Mouse (Mus musculus): ENCODE results near the gene Gipc2. TPM values are rescaled to one million over a fixed set of nuclear protein-coding genes. Genes with fewer than 3 reads are reported as not detected.

Gene Gipc2
- polyA plus RNA-seq, 1 experiment: 9.7 TPM

DNA sequence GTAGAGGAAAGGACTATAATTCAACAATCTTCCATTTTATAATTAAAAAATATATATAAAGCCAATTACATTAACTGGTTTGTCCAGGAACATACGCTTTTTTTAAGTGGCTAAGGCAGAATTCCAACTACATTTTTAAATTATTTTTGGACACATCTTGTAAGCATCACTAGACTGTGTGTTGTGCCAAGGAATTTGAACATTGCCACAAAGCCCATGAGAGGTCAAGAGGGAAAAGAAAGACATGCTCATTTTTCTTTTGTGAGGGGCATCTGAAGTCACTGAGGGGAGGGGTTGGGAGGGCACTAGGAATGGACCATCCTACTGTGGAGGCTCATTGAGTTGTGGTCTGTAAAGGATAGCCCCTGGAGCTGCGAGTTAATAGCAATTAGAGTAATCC, 97.0 kb downstream of the Gipc2 start:
- Histone ChIP-seq H3K27ac (ENCODE audit: insufficient read depth, low read length) (no peak overlapping the region), H3K4me3 (replicated peaks; ENCODE audit: insufficient read depth, low read depth, low read length) (no peak overlapping the region), H3K4me1 (ENCODE audit: control insufficient read depth, insufficient read depth, low read length) (no peaks in the 10 kb centered on the region), H3K27me3 (ENCODE audit: control insufficient read depth, insufficient read depth, low read length) (no peaks in the 10 kb centered on the region; the same call in none of the 2 replicates)
- 66% methylated on average over 2 of the region's 2 CpGs for WGBS
- DNase-seq: no peak
- TF ChIP-seq CTCF (IDR thresholded peaks at IDR 0.05; ENCODE audit: borderline replicate concordance, insufficient read depth, low read depth, low read length) (no peak), POLR2A (IDR thresholded peaks at IDR 0.05; ENCODE audit: borderline replicate concordance, insufficient read depth, low read length) (no peak)

DNA sequence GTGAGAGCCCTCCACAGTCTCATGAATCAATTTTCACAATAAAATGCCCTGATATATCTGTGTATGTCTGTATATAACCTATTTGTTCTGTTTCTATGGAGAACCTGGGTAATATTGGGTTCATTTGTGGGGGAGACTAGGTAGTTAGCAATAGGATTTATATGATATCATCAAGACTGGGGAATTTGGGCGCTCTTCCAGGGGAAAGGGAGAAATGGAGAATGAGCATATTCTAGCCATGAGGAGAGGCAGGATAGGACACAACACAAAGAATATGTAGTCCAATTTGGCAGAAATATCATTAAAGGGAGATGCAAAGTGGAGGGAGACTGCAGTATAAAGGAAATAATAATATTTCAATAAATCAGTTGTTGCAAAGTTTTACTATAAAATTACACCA, 97.7 kb downstream of the Gipc2 start:
- WGBS: 100% methylated on average over 1 of the region's 1 CpGs
- H3K4me1 ChIP-seq (ENCODE audit: control insufficient read depth, insufficient read depth, low read length): no peaks in the 10 kb centered on the region

DNA sequence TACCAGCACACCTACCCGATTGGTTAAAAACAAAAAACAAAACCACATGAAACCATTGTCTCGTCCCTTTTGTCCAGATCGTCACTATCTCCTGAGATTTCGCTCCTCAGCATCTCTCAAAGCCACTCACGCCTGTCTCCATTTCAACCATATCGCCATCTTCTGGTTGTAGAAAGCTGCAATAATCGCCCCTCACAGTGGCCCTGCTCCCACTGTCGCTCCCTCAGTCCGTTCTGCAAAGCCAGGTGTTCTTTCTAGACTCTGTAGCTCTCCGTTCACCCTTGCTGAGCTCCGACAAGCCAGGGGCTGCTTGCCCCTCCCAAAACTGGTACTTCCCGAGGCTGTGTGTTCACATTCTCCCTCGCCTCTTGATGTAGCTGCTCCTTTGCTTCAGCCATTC, 99.3 kb downstream of the Gipc2 start:
- peak in 1 of 2 experiments; percentile 5 for DNase-seq
- Histone ChIP-seq H3K27ac (ENCODE audit: insufficient read depth, low read length) (no peak overlapping the region), H3K4me3 (replicated peaks; ENCODE audit: insufficient read depth, low read depth, low read length) (no peak overlapping the region), H3K27me3 (ENCODE audit: control insufficient read depth, insufficient read depth, low read length) (no peaks in the 10 kb centered on the region; the same call in none of the 2 replicates), H3K4me1 (ENCODE audit: control insufficient read depth, insufficient read depth, low read length) (no peaks in the 10 kb centered on the region)
- TF ChIP-seq CTCF (IDR thresholded peaks at IDR 0.05; ENCODE audit: borderline replicate concordance, insufficient read depth, low read depth, low read length) (peak; percentile 13; the same call in 1 of the 2 replicates), POLR2A (IDR thresholded peaks at IDR 0.05; ENCODE audit: borderline replicate concordance, insufficient read depth, low read length) (no peak)
- 25% methylated on average over 13 of the region's 13 CpGs for WGBS

More for the DNA sequence above, 97.7 kb downstream of the Gipc2 start:
- no peak for DNase-seq
- H3K27ac ChIP-seq (ENCODE audit: insufficient read depth, low read length): no peak overlapping the region
- TF ChIP-seq CTCF (IDR thresholded peaks at IDR 0.05; ENCODE audit: borderline replicate concordance, insufficient read depth, low read depth, low read length) (no peak), POLR2A (IDR thresholded peaks at IDR 0.05; ENCODE audit: borderline replicate concordance, insufficient read depth, low read length) (no peak)
- H3K27me3 ChIP-seq (ENCODE audit: control insufficient read depth, insufficient read depth, low read length): no peaks in the 10 kb centered on the region; the same call in none of the 2 replicates
- no peak overlapping the region for H3K4me3 ChIP-seq (replicated peaks; ENCODE audit: insufficient read depth, low read depth, low read length)

DNA sequence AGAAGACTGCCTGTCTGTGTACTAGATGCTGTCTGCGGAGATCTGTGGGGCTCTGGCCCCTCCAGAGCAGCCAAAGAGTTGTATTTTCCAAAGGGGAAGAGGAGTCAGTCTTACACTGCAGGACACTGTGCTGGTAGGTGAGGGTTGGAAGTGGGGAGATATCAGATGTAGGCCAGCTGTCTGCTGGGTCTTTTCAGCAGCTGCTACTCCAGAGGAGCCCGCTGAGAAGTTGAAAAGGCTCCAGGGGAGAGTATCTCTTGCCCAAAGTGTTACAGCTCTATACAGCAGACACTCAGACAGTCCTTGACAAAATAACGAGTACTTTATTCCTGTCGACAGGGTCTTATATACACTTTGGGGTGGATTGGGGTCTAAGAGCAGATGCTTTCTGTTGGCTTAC, 100.2 kb downstream of the Gipc2 start:
- WGBS: 15% methylated on average over 4 of the region's 4 CpGs
- TF ChIP-seq POLR2A (IDR thresholded peaks at IDR 0.05; ENCODE audit: borderline replicate concordance, insufficient read depth, low read length) (no peak), CTCF (IDR thresholded peaks at IDR 0.05; ENCODE audit: borderline replicate concordance, insufficient read depth, low read depth, low read length) (no peak)
- Histone ChIP-seq H3K27ac (ENCODE audit: insufficient read depth, low read length) (no peak overlapping the region), H3K4me1 (ENCODE audit: control insufficient read depth, insufficient read depth, low read length) (no peaks in the 10 kb centered on the region), H3K4me3 (replicated peaks; ENCODE audit: insufficient read depth, low read depth, low read length) (no peak overlapping the region), H3K27me3 (ENCODE audit: control insufficient read depth, insufficient read depth, low read length) (no peaks in the 10 kb centered on the region; the same call in none of the 2 replicates)
- no peak for DNase-seq

- WGBS: 96% methylated on average over 2 of the region's 2 CpGs
- no peak overlapping the region for H3K4me3 ChIP-seq (replicated peaks; ENCODE audit: insufficient read depth, low read depth, low read length)
- DNase-seq: no peak
- TF ChIP-seq CTCF (IDR thresholded peaks at IDR 0.05; ENCODE audit: borderline replicate concordance, insufficient read depth, low read depth, low read length) (no peak), POLR2A (IDR thresholded peaks at IDR 0.05; ENCODE audit: borderline replicate concordance, insufficient read depth, low read length) (no peak)
- no peaks in the 10 kb centered on the region; the same call in none of the 2 replicates for H3K27me3 ChIP-seq (ENCODE audit: control insufficient read depth, insufficient read depth, low read length)
- H3K27ac ChIP-seq (ENCODE audit: insufficient read depth, low read length): no peak overlapping the region
- no peaks in the 10 kb centered on the region for H3K4me1 ChIP-seq (ENCODE audit: control insufficient read depth, insufficient read depth, low read length)
Observed at GRCm38 (mm10) chr3:152064166-152064565, 101.9 kb downstream of the Gipc2 start.

GRCm38 (mm10) chr3:152062806-152063205, 103.2 kb downstream of the Gipc2 start:
- WGBS: 41% methylated on average over 3 of the region's 3 CpGs
- Histone ChIP-seq H3K4me1 (ENCODE audit: control insufficient read depth, insufficient read depth, low read length) (no peaks in the 10 kb centered on the region), H3K27ac (ENCODE audit: insufficient read depth, low read length) (no peak overlapping the region), H3K4me3 (replicated peaks; ENCODE audit: insufficient read depth, low read depth, low read length) (no peak overlapping the region), H3K27me3 (ENCODE audit: control insufficient read depth, insufficient read depth, low read length) (no peaks in the 10 kb centered on the region; the same call in none of the 2 replicates)
- DNase-seq: no peak
- no peak for TF ChIP-seq CTCF (IDR thresholded peaks at IDR 0.05; ENCODE audit: borderline replicate concordance, insufficient read depth, low read depth, low read length)
- TF ChIP-seq POLR2A (IDR thresholded peaks at IDR 0.05; ENCODE audit: borderline replicate concordance, insufficient read depth, low read length): no peak

DNA sequence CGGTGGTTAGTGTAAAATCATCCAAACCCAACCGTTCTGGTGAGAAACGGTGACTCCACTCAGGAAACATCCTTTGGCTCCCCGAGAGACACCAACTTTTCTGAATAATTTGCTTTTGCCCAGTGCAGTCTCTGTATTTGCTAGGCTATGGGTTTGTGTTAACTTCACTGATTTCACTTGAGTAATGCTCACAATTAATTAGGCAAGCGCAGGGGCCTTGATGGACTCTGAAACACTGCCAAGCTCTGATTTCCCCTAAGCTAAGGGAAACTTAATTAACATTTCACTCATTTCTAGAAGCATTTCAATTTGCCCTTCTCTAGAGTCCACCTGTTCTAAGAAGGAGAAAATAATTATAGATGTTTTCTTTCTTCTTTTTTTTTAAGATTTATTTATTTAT, 104.9 kb downstream of the Gipc2 start:
- H3K4me1 ChIP-seq (ENCODE audit: control insufficient read depth, insufficient read depth, low read length): no peaks in the 10 kb centered on the region
- no peaks in the 10 kb centered on the region; the same call in 1 of the 2 replicates for H3K27me3 ChIP-seq (ENCODE audit: control insufficient read depth, insufficient read depth, low read length)
- TF ChIP-seq POLR2A (IDR thresholded peaks at IDR 0.05; ENCODE audit: borderline replicate concordance, insufficient read depth, low read length) (no peak), CTCF (IDR thresholded peaks at IDR 0.05; ENCODE audit: borderline replicate concordance, insufficient read depth, low read depth, low read length) (no peak)
- no peak overlapping the region for H3K4me3 ChIP-seq (replicated peaks; ENCODE audit: insufficient read depth, low read depth, low read length)
- WGBS: 57% methylated on average over 5 of the region's 5 CpGs
- DNase-seq: no peak
- no peak overlapping the region for H3K27ac ChIP-seq (ENCODE audit: insufficient read depth, low read length)

DNA sequence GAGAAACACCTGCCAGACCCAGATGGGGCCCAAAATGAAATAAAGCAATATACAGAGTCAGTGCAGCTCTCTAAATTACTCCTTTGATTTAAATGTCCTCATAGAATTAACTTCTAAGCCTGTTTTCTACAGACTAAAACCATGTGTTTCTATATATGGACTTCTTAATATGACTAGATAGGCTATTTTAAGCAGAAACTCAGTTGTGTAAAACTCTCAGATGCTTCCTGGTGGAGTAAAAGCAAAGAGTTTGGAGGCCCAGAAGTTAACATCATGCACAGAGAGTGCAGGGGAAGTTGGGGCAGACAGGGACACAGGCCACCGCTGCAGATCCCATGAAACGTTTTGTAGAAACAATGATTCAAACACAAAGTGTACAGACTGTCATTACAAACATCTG, 107.8 kb downstream of the Gipc2 start:
- WGBS: 77% methylated on average over 2 of the region's 2 CpGs
- DNase-seq: no peak
- no peak overlapping the region for H3K27ac ChIP-seq (ENCODE audit: insufficient read depth, low read length)
- no peak overlapping the region for H3K4me3 ChIP-seq (replicated peaks; ENCODE audit: insufficient read depth, low read depth, low read length)
- no peaks in the 10 kb centered on the region for H3K27me3 ChIP-seq (ENCODE audit: control insufficient read depth, insufficient read depth, low read length)
- no peak for TF ChIP-seq CTCF (IDR thresholded peaks at IDR 0.05; ENCODE audit: borderline replicate concordance, insufficient read depth, low read depth, low read length)
- TF ChIP-seq POLR2A (IDR thresholded peaks at IDR 0.05; ENCODE audit: borderline replicate concordance, insufficient read depth, low read length): no peak
- no peaks in the 10 kb centered on the region for H3K4me1 ChIP-seq (ENCODE audit: control insufficient read depth, insufficient read depth, low read length)

All from cerebellum, adult 2 months (tissue).